Mouse (Mus musculus): Measurements from ENCODE around the gene Msn. TPM values are rescaled to one million over a fixed set of nuclear protein-coding genes. Genes with fewer than 3 reads are reported as not detected.

Msn gene
- polyA plus RNA-seq (2012; rRNA removed), result 33.0 and 37.6 TPM in 2 replicates

DNA sequence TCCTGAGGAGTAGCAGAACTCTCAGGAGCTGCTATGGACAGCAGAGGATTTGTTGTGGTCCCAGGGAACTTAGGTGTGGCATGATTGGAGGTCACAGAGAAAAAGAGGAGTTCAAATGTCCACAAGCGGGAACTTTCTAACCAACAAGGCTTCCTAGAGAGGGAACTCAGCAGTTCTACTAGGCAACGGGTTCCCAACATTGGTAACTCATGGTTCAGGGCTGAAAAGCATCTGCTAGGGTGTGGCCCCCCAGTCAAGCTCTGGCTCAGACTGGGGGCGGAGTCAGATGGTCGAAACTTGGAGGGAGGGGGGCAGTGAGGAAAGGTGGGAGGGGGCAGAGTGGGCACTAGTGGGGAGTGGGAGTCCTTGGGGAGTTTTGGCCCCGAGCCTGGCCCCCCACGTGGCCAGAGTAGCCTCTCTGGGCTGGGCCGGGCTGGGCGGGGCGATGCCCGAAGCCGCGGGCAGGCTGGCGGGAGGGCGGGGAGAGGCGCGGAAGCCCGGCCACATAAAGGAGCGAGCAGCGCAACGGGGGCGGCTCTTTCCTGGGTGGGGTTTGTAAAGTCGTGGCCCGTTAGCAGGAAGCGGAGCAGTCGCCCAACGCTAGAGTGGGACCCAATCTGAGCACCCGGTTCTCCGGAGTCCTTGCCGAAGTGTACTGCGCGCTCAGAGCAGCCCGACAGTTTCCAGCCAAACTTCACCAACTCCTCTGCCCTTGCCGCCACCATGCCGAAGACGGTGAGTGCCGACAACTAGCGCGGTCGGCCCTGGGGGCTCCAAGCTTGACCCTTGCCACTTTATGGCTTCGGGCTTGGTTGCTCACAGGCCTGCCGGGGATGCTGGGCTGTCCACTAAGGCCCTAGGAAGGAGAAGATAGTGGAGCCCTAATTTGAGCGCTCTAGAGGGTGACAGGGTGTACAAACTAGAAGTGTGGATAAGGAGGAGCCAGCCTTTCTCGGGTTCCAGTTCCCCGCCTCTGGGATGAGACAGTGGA lies at the start of gene Msn:
Msn (plus strand) TSS at position 534 of the 991 bp plus-strand sequence.
- peak; percentile 16 to 33 for DNase-seq
- TF ChIP-seq CTCF (IDR thresholded peaks at IDR 0.05; ENCODE audit: borderline replicate concordance, insufficient read depth, low read depth, low read length), result no peak
- no peak for TF ChIP-seq POLR2A (IDR thresholded peaks at IDR 0.05; ENCODE audit: borderline replicate concordance, insufficient read depth, low read length)
- H3K4me3 ChIP-seq (replicated peaks; ENCODE audit: insufficient read depth, low read depth, low read length), result peak within 1 kb of the TSS; percentile 67
- no peaks in the 10 kb centered on the region; the same call in 1 of the 2 replicates for H3K4me1 ChIP-seq (ENCODE audit: control insufficient read depth, insufficient read depth, low read length)
- H3K27ac ChIP-seq (ENCODE audit: insufficient read depth, low read length), result no peak within 1 kb of the TSS
- no peaks in the 10 kb centered on the region for H3K27me3 ChIP-seq (ENCODE audit: control insufficient read depth, insufficient read depth, low read length)
- WGBS, result 9% methylated on average over 44 of the region's 44 CpGs

DNA sequence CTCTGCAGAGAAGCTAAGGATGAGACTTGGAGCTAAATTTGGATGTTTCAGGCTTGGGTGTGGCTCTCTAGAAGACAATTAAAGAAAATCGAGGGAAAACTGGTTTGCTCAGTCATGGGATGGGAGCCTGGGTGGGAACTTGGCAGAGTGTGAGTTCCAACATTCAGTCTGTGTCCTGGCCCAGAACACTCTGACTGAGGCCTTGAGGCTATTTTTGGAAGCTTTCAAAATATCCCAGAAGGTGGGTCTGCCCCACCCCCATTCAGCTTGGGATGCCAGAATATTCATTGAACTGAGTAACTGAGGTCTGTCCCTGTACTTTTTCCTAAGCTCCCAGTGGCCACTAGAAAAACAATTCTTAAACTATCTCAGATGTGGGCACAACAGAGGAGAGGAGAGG lies 43.0 kb upstream of the Msn start:
- Histone ChIP-seq H3K4me3 (replicated peaks; ENCODE audit: insufficient read depth, low read depth, low read length) (no peak overlapping the region), H3K27ac (ENCODE audit: insufficient read depth, low read length) (no peak overlapping the region), H3K4me1 (ENCODE audit: control insufficient read depth, insufficient read depth, low read length) (no peaks in the 10 kb centered on the region), H3K27me3 (ENCODE audit: control insufficient read depth, insufficient read depth, low read length) (no peaks in the 10 kb centered on the region)
- 18% methylated on average over 1 of the region's 1 CpGs for WGBS
- peak in 1 of 2 experiments; percentile 25 for DNase-seq
- TF ChIP-seq POLR2A (IDR thresholded peaks at IDR 0.05; ENCODE audit: borderline replicate concordance, insufficient read depth, low read length) (no peak), CTCF (IDR thresholded peaks at IDR 0.05; ENCODE audit: borderline replicate concordance, insufficient read depth, low read depth, low read length) (no peak)

DNA sequence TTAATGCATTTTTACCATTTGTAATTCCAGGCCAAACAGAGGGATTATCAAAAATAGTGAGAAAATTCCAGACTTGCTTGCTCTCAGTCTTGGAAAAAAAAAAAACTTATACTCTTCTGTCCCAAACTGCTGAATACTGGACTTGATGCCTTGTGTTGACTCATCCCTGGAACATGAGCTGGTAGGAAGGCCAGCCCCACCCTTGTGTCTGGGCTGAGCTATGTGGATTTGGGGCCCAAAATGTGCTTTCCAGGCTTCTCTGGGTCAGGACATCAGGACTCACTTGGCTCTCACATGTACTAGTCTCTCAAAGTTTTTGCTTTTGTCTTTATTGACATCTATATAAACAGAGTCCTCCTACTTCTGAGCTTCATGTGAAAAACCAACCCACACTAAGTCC lies 18.1 kb upstream of the Msn start:
- TF ChIP-seq POLR2A (IDR thresholded peaks at IDR 0.05; ENCODE audit: borderline replicate concordance, insufficient read depth, low read length) (no peak), CTCF (IDR thresholded peaks at IDR 0.05; ENCODE audit: borderline replicate concordance, insufficient read depth, low read depth, low read length) (no peak)
- Histone ChIP-seq H3K4me1 (ENCODE audit: control insufficient read depth, insufficient read depth, low read length) (no peaks in the 10 kb centered on the region), H3K27ac (ENCODE audit: insufficient read depth, low read length) (no peak overlapping the region), H3K27me3 (ENCODE audit: control insufficient read depth, insufficient read depth, low read length) (no peaks in the 10 kb centered on the region), H3K4me3 (replicated peaks; ENCODE audit: insufficient read depth, low read depth, low read length) (no peak overlapping the region)
- DNase-seq, result no peak

DNA sequence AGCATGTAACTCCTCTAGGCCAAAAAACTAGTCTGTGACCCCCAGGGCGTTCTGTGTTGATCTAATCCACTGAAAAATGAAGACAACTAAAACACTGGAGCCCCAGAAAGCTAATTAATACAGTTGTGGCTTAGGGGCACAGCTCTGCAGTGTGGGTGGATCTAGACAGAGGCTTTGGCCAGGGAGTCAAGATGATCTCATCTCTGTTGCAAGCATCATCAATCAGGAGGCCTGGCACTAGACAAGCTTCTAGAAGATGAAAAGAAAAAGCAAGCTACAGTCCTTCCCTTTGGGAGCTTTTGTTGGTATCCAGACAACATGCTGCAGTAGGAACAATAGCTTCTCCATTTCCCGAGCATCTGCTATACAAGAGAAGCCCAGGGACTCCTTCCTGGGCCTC lies 9.6 kb upstream of the Msn start:
- no peak overlapping the region for H3K27ac ChIP-seq (ENCODE audit: insufficient read depth, low read length)
- no peak overlapping the region for H3K4me3 ChIP-seq (replicated peaks; ENCODE audit: insufficient read depth, low read depth, low read length)
- WGBS, result 43% methylated on average over 2 of the region's 2 CpGs
- no peak for TF ChIP-seq POLR2A (IDR thresholded peaks at IDR 0.05; ENCODE audit: borderline replicate concordance, insufficient read depth, low read length)
- no peak for TF ChIP-seq CTCF (IDR thresholded peaks at IDR 0.05; ENCODE audit: borderline replicate concordance, insufficient read depth, low read depth, low read length)
- DNase-seq, result no peak
- H3K4me1 ChIP-seq (ENCODE audit: control insufficient read depth, insufficient read depth, low read length), result no peaks in the 10 kb centered on the region
- no peaks in the 10 kb centered on the region for H3K27me3 ChIP-seq (ENCODE audit: control insufficient read depth, insufficient read depth, low read length)

DNA sequence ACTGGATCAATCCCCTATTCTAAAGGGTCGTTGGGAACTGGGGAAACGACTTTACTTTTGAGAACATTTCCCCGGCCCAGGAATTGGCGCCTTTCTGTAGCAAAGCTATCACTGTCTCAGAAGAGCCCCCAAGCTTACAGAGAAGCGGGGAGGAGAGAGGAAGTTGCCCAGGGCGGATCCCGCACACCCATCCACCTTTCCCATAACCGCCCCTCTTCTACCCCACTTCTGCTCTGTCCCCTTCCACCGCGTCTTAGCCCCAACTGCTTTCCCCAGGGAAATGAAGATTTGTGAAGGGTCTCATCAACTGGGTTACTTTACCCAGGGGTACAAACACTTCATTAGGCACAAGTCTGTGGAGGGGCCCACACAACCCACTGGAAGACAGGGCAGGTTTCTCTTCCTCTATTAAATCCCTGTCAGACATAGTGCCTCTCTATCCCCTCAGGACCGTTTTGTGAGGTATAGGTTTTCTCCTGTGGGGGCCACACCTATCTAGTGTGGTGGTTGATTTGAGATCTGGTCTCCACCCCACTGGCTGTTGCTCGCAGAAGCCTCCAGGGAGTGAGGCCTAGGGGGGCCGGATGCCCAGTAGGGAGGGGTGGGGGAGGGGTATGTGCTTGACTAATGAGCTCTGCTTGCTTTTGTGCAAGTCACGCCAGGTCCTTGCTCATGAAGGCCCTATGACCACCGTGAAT lies 820 bp downstream of the Msn start:
- Histone ChIP-seq H3K27ac (ENCODE audit: insufficient read depth, low read length) (no peak overlapping the region), H3K27me3 (ENCODE audit: control insufficient read depth, insufficient read depth, low read length) (no peaks in the 10 kb centered on the region), H3K4me3 (replicated peaks; ENCODE audit: insufficient read depth, low read depth, low read length) (peak overlapping the region; percentile 67), H3K4me1 (ENCODE audit: control insufficient read depth, insufficient read depth, low read length) (no peaks in the 10 kb centered on the region; the same call in 1 of the 2 replicates)
- 15% methylated on average over 15 of the region's 15 CpGs for WGBS
- TF ChIP-seq CTCF (IDR thresholded peaks at IDR 0.05; ENCODE audit: borderline replicate concordance, insufficient read depth, low read depth, low read length) (no peak), POLR2A (IDR thresholded peaks at IDR 0.05; ENCODE audit: borderline replicate concordance, insufficient read depth, low read length) (no peak)
- DNase-seq, result no peak

DNA sequence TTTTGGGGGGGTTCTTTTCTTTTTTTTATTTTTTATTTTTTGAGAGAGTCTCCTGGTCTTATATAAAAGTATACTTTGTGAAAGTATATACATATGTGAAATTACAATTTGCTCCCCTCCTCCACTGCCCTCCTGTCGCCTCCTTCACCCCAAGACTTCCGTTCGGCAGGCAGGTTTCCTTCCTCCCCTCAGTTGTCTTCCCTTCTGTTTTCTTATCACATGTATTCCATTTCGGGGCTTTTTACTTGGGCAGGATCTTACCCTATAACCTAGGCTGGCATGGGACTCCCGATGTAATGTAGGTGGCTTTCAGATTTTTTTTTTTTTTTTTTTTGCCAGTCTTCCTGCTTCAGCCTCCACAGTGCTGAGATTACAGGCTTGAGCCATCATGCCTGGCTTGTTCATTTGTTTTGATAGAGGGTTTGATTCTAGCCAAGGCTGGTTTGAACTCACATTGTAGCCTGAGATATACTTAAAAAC lies 1.7 kb downstream of the Msn start:
- WGBS, result 66% methylated on average over 5 of the region's 5 CpGs
- TF ChIP-seq CTCF (IDR thresholded peaks at IDR 0.05; ENCODE audit: borderline replicate concordance, insufficient read depth, low read depth, low read length) (no peak), POLR2A (IDR thresholded peaks at IDR 0.05; ENCODE audit: borderline replicate concordance, insufficient read depth, low read length) (no peak)
- Histone ChIP-seq H3K4me3 (replicated peaks; ENCODE audit: insufficient read depth, low read depth, low read length) (no peak overlapping the region), H3K4me1 (ENCODE audit: control insufficient read depth, insufficient read depth, low read length) (no peaks in the 10 kb centered on the region; the same call in 1 of the 2 replicates), H3K27me3 (ENCODE audit: control insufficient read depth, insufficient read depth, low read length) (no peaks in the 10 kb centered on the region), H3K27ac (ENCODE audit: insufficient read depth, low read length) (no peak overlapping the region)
- no peak for DNase-seq

DNA sequence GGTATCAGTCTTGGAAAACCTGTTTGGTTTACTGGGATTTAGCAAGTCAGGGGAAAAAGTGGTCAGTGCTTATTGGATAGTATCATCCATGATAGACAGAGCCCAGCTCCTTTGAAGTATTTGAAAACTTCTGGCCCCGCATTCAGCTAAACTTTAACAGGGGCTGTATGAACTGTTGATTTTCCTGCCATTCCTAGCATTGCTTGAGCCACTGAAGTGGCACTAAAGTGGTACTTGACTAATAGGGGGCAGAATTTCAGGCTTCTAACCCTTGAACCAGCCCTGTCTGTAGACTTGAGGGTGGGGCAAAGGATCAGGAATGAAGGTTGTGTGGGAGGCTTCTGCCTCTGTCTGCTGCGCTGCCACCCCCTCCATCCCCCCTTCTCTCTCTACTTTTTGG lies 3.2 kb downstream of the Msn start:
- Histone ChIP-seq H3K27me3 (ENCODE audit: control insufficient read depth, insufficient read depth, low read length) (no peaks in the 10 kb centered on the region), H3K4me1 (ENCODE audit: control insufficient read depth, insufficient read depth, low read length) (no peaks in the 10 kb centered on the region; the same call in 1 of the 2 replicates), H3K4me3 (replicated peaks; ENCODE audit: insufficient read depth, low read depth, low read length) (no peak overlapping the region), H3K27ac (ENCODE audit: insufficient read depth, low read length) (no peak overlapping the region)
- TF ChIP-seq POLR2A (IDR thresholded peaks at IDR 0.05; ENCODE audit: borderline replicate concordance, insufficient read depth, low read length), result no peak
- TF ChIP-seq CTCF (IDR thresholded peaks at IDR 0.05; ENCODE audit: borderline replicate concordance, insufficient read depth, low read depth, low read length), result no peak
- DNase-seq, result no peak
- 88% methylated on average over 2 of the region's 2 CpGs for WGBS
